Mouse (Mus musculus): ENCODE measurements around the gene Tmem184c.

Tmem184c gene

GRCm38 (mm10) chr8:77610374-77610969, at the start of gene Tmem184c:
Gene Tmem184c, minus strand, starts transcription at chr8:77610698.
- peak; percentile 98 to 100 for DNase-seq (ENCODE audit: low spot score in 2 of 2)

GRCm38 (mm10) chr8:77659534-77660080, 49.1 kb upstream of the Tmem184c start:
- DNase-seq (ENCODE audit: low spot score in 2 of 2), result no peak

- DNase-seq (ENCODE audit: low spot score in 2 of 2), result no peak
Measured at GRCm38 (mm10) chr8:77658356-77658755, 47.9 kb upstream of the Tmem184c start.

GRCm38 (mm10) chr8:77650646-77651190, 40.2 kb upstream of the Tmem184c start:
- no peak for DNase-seq (ENCODE audit: low spot score in 2 of 2)

- DNase-seq (ENCODE audit: low spot score in 2 of 2), result no peak
Measured at GRCm38 (mm10) chr8:77640093-77640839, 29.8 kb upstream of the Tmem184c start.

GRCm38 (mm10) chr8:77637593-77637992, 27.1 kb upstream of the Tmem184c start:
- DNase-seq (ENCODE audit: low spot score in 2 of 2), result no peak

GRCm38 (mm10) chr8:77634035-77634434, 23.5 kb upstream of the Tmem184c start:
- DNase-seq (ENCODE audit: low spot score in 2 of 2), result no peak

- DNase-seq (ENCODE audit: low spot score in 2 of 2), result no peak
Measured at GRCm38 (mm10) chr8:77633211-77633610, 22.7 kb upstream of the Tmem184c start.

GRCm38 (mm10) chr8:77630691-77631090, 20.2 kb upstream of the Tmem184c start:
- DNase-seq (ENCODE audit: low spot score in 2 of 2), result no peak

GRCm38 (mm10) chr8:77629858-77630537, 19.5 kb upstream of the Tmem184c start:
- peak; percentile 86 to 91 for DNase-seq (ENCODE audit: low spot score in 2 of 2)

- DNase-seq (ENCODE audit: low spot score in 2 of 2), result no peak
Measured at GRCm38 (mm10) chr8:77623677-77624209, 13.2 kb upstream of the Tmem184c start.

- no peak for DNase-seq (ENCODE audit: low spot score in 2 of 2)
Measured at GRCm38 (mm10) chr8:77617916-77618315, 7.4 kb upstream of the Tmem184c start.

- no peak for DNase-seq (ENCODE audit: low spot score in 2 of 2)
Measured at GRCm38 (mm10) chr8:77609621-77610020, 877 bp downstream of the Tmem184c start.

- no peak for DNase-seq (ENCODE audit: low spot score in 2 of 2)
Measured at GRCm38 (mm10) chr8:77584174-77584573, 26.3 kb downstream of the Tmem184c start.

GRCm38 (mm10) chr8:77577674-77578073, 32.8 kb downstream of the Tmem184c start:
- DNase-seq (ENCODE audit: low spot score in 2 of 2), result no peak

GRCm38 (mm10) chr8:77574229-77574628, 36.3 kb downstream of the Tmem184c start:
- DNase-seq (ENCODE audit: low spot score in 2 of 2), result no peak

GRCm38 (mm10) chr8:77561441-77561840, 49.1 kb downstream of the Tmem184c start:
- no peak for DNase-seq (ENCODE audit: low spot score in 2 of 2)

GRCm38 (mm10) chr8:77552491-77552890, 58.0 kb downstream of the Tmem184c start:
- no peak for DNase-seq (ENCODE audit: low spot score in 2 of 2)

- peak; percentile 13 for DNase-seq (ENCODE audit: low spot score in 2 of 2)
Measured at GRCm38 (mm10) chr8:77549881-77550580, 60.5 kb downstream of the Tmem184c start.

GRCm38 (mm10) chr8:77549121-77549706, 61.3 kb downstream of the Tmem184c start, which contains the start of gene Prmt9:
Gene Prmt9, plus strand, starts transcription at chr8:77549397.
- DNase-seq (ENCODE audit: low spot score in 2 of 2), result peak; percentile 92 to 94
